Mouse (Mus musculus) layer of hippocampus, adult 11-12 months (tissue): ENCODE results near the gene Slc16a11.
"Not testable (repeated sequence)": the region's sequence is repeated elsewhere in the genome, so short reads cannot be mapped to it uniquely, and the experiment has no call there.

Experiments
- DNase-seq: peaks from one replicate; pipeline ENCODE4 v3.0.0; 2022; ENCODE audit warnings: low spot score

Slc16a11 gene

GRCm38 (mm10) chr11:70212423-70212822, at the start of gene Slc16a11:
Gene Slc16a11, plus strand, starts transcription at chr11:70212752.
- DNase-seq: peak; percentile 5

GRCm38 (mm10) chr11:70165972-70166921, 46.3 kb upstream of the Slc16a11 start:
- DNase-seq: no peak

DNA sequence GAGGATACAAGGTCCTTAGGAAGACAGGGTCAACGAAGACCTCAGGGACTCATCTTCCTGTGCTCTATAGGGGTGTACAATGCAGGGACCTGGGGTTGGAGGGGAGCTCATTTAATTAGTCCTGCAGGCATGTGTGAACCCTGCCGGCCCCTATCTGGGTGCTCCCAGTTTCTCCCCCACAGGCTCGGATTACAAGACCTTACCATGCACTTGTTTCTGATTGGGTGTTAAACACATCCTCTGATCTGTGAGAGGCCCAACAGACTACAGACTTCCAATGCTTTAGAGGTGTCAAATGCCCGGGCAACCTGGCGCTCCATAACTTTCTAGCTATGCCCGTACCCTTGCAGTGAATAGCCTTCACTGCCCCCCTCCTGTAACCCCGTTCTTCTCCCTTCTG, 44.4 kb upstream of the Slc16a11 start:
- DNase-seq: no peak

DNA sequence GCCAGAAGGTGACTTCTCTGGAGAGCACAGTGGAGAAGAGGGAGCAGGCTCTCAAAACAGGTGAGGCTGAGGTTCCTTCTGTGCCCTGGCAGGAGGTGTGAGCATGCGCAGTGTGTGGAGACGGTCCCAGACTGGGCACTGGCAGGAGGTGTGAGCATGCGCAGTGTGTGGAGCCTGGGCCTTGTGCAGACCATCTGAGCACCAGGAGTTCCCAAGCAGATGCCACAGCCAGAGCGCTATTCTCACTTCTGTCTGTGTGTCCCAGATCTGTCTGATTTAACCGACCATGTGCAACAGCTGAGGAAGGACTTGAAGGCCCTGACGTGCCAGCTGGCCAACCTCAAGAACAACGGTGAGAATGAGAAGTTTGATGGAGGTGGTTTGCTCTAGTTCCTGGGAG, 43.1 kb upstream of the Slc16a11 start:
- DNase-seq: not testable (repeated sequence)

DNA sequence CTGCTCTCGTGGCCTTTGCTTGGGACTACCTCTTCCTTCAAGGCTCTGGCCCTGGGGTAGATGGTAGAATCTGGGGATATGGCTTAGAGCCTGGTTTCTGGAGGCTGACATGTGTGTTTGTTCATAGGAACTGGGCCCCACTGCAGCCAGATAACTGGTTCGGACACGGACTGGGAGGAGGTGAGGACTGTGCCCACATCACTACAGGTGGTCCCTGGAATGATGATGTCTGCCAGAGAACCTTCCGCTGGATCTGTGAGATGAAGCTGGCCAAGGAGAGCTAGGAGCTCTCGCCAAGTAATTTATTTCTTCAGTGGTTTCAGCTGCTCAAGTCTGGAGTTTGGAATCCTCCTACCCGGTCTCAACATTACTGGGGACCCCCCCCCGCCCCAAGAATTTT, 42.3 kb upstream of the Slc16a11 start:
- DNase-seq: no peak

DNA sequence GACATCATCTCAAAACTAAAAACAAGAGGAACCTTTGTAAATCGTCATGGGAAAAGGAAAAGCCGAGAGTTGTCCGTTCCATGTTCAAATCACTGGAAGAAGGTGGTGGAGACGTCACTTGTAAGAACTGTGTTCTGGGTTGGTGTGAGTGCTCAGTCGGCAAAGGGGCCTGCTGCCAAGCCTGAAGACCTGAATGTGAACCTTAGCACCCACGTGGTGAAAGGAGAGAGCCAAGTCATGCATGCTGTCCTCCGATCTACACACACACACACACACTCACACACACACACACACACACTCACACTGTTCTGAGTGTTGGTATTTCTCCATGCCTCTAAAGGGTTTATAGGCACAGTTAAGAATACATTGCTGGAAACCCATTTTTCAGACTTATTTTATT, 41.4 kb upstream of the Slc16a11 start:
- DNase-seq: no peak

DNA sequence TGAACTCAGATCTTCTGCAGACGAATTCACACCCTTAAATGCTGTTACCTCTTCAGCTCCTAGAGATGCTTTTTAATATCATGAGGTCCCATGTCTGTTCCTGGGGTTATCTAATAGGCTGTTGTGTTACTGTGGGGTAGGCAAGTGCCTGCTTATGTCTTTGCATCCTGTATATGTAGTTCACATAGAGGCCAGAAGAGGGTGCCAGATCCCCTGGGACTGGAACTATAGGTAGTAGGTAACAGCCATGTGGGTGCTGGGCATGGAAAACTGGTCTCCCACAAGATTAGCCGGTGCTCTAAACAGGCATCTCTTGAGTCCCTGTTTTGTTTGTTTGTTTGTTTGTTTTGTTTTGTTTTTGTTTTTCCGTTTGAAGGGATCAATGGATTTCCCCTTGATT, 40.7 kb upstream of the Slc16a11 start:
- peak; percentile 19 for DNase-seq

DNA sequence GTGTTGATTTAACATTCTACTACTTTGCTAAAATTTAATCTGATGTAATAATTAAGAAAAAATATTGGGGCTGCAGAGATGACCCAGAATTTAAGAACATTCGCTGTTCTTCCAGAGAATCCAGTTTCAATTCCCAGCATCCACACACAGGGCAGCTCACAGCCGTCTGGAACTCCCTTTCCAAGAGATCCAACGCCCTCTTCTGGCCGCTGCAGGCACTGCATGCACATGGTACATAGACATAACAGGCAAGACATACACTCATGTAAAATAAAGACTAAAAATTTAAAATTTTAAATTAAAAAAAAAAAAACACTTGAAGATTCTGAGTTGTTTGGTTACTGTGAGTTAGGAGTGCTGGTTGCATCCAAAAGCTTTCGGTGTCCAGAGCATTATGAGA, 40.3 kb upstream of the Slc16a11 start:
- DNase-seq: no peak

- no peak for DNase-seq
Measured at GRCm38 (mm10) chr11:70174491-70174890, 38.1 kb upstream of the Slc16a11 start.

DNA sequence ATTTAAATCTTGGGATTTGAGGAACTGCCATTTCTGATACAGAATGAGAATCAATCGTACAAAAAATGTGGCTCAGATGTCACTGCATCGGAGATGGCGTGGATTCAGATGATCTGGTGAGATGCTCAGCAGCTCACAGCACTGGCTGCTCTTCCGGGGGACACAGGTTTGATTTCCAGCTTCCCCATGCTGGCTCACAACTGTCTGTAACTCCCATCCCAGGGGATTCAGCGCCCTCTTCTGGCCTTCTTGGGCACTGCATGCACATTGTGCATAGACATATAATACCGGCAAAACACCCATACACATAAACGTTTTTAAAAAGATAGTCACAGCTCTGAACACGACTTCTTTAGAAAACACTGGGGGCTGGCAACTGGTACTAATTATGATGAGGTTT, 34.9 kb upstream of the Slc16a11 start:
- DNase-seq: no peak

DNA sequence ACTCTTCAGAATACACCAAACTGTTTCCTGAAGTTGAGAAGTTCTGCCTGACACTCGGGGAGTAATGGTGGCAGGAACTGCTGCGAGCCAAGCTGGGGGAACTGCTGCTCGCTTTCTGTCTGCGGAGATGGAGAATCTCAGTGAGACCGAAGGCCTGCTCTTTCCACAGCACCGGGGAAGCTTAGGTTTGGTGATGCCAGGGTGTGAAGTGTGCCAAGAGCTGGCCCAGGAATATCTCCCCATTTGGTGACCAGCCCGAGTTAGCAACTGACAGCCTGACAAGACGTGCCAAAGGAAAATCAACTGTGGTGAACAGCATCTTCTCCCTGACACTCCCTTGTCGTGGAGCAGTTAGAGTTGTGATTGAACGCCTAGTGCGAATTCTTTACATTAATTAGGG, 34.2 kb upstream of the Slc16a11 start:
- no peak for DNase-seq

GRCm38 (mm10) chr11:70178756-70179155, 33.8 kb upstream of the Slc16a11 start:
- DNase-seq: no peak

- DNase-seq: peak; percentile 13
Measured at GRCm38 (mm10) chr11:70179401-70179800, 33.2 kb upstream of the Slc16a11 start.

DNA sequence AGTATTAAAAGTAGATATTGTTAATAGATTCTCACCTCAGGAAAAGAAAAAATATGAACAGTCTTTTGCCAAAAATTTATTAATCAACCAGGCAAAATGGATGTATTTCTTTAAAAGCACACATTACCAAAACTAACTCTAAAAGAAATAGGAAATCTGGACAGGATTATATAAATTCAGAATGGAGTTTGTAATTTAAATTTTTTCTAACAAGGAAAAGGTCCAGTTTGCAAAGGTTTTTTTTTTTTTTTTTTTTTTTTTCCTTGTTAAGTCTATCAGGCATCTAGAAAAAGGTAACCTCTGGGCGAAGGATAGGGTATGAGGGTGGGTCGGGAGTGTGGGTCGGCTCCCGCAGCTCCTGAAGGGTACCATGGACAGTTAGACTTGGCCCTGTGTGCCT, 32.1 kb upstream of the Slc16a11 start:
- no peak for DNase-seq

DNA sequence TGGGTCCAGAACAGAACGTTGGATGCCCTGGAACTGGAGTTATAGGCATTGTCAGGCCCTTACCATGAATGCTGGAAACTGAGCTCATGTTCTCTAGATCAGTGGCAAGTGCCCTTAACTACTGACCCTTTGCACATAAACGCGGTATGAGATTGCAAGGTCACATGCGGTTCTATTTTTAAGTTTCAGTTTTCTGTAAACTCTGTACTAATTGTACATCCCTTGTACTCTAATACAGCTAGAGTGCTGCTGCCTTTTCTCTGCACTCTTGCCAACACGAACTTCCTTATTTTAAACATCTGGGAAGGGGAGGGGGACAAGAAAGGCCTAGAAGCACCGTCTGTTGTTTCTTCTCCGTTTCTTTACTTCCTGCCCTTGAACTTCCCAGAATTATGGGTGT, 27.4 kb upstream of the Slc16a11 start:
- DNase-seq: no peak

GRCm38 (mm10) chr11:70189319-70190134, 23.0 kb upstream of the Slc16a11 start:
- no peak for DNase-seq

GRCm38 (mm10) chr11:70191188-70191587, 21.4 kb upstream of the Slc16a11 start:
- DNase-seq: no peak

DNA sequence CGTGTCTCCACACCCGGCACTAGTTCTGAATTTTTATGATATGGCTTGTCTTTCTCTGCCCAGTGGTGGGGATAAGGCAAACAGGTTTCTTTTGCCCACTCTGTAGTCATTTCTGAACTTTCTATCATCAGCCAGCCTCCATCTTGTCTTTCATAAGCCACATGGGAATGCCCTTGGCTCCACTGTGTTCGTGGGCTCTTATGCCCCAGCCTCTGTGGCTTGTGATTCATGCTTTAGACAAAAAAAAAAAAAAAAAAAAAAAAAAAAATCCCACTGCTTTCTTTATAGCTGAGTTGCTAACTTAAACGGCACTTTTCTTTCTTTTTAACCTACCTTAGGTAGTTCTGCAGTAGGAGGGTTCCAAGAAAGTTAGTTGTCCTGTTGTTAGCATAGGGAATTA, 20.4 kb upstream of the Slc16a11 start:
- no peak for DNase-seq

GRCm38 (mm10) chr11:70193354-70194285, 18.9 kb upstream of the Slc16a11 start:
- DNase-seq: no peak

DNA sequence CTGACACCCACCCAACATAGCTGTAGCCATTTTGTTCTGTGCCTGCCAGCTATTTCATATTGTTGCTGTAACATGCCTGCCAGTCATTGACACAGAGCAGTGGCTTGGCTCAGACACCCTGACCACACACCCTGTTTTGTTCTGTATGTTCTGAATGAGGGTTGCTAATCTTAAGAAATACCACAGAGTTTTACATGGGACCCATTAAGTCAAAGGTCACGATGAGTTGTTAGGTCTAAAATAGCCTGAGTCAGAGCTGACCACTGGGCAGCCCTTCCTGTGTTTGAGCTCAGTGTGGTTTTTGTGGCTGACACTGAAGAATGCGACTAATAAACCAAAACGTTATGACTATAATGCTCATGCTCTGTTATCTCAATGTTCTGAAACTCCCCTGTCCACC, 14.2 kb upstream of the Slc16a11 start:
- DNase-seq: no peak

DNA sequence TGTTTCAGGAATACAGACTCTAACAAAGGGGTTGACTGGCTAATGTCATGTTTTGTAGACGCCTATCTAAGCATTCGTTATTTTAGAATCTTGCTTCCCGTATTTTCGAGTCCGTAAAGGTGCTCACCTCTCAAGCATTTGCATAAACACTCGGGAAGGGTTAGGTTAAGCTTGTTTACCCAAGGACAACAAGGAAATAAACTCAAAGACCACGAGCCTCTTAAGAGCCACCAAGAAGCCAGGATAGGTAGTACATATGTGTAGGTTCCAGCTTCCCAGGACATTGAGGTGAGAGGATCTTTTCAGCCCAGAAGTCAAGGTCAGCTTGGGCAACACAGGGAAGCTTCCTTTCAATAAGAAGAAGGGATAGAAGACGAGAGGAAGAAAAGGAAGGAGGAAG, 13.4 kb upstream of the Slc16a11 start:
- DNase-seq: no peak

- no peak for DNase-seq
Measured at GRCm38 (mm10) chr11:70200036-70200608, 12.4 kb upstream of the Slc16a11 start.
